Mouse (Mus musculus) neural tube, embryonic 12.5 days (tissue): ENCODE results near the gene Fblim1. TPM values are rescaled to one million over a fixed set of nuclear protein-coding genes. Genes with fewer than 3 reads are reported as not detected.

Experiments
- polyA plus RNA-seq: library from polyadenylated mRNA; unstranded; fragments of >200 nt; fragmentation: Nextera tagmentation; extraction: Ambion mirVana; gene quantifications from 2 replicates; pipeline ENCODE4 v1.2.1, GENCODE M21; 2016

Fblim1 gene
- polyA plus RNA-seq, 1 experiment from 2014 or later: 37.0 TPM

Other genes starting within 250 kb of the Fblim1 start
- 2.5 and 3.2 TPM in 2 replicates for gene Fam131c, start 237.9 kb downstream of the Fblim1 start, polyA plus RNA-seq
- not detected in 2 replicates for gene Clcnka, start 207.4 kb downstream of the Fblim1 start, polyA plus RNA-seq
- gene Clcnkb, start 190.1 kb downstream of the Fblim1 start, polyA plus RNA-seq: not detected in 2 replicates
- 0.14 TPM in 1 of 2 replicates, not detected in the other for gene Hspb7, start 185.3 kb downstream of the Fblim1 start, polyA plus RNA-seq
- 0.38 TPM in 1 of 2 replicates, not detected in the other for gene Srarp, start 170.0 kb downstream of the Fblim1 start, polyA plus RNA-seq
- gene Zbtb17, start 161.4 kb downstream of the Fblim1 start, polyA plus RNA-seq: 51.6 and 55.7 TPM in 2 replicates
- gene Spen, start 67.5 kb downstream of the Fblim1 start, polyA plus RNA-seq: 21.1 and 21.3 TPM in 2 replicates
- 0.26 and 0.43 TPM in 2 replicates for gene Tmem82, start 12.5 kb upstream of the Fblim1 start, polyA plus RNA-seq
- gene Slc25a34, start 17.7 kb upstream of the Fblim1 start, polyA plus RNA-seq: not detected in 2 replicates
- 7.4 TPM in 2 replicates for gene Plekhm2, start 58.8 kb upstream of the Fblim1 start, polyA plus RNA-seq
- 1.2 TPM in 1 of 2 replicates, not detected in the other for gene Rsc1a1, start 79.5 kb upstream of the Fblim1 start, polyA plus RNA-seq
- gene Ddi2, start 117.3 kb upstream of the Fblim1 start, polyA plus RNA-seq: 24.8 and 25.6 TPM in 2 replicates
- gene Agmat, start 140.6 kb upstream of the Fblim1 start, polyA plus RNA-seq: not detected in 2 replicates
- 5.5 and 7.3 TPM in 2 replicates for gene Dnajc16, start 184.8 kb upstream of the Fblim1 start, polyA plus RNA-seq
- gene Casp9, start 187.5 kb upstream of the Fblim1 start, polyA plus RNA-seq: 23.1 and 23.9 TPM in 2 replicates
- not detected in 2 replicates for gene Cela2a, start 220.1 kb upstream of the Fblim1 start, polyA plus RNA-seq
- gene Ctrc, start 240.3 kb upstream of the Fblim1 start, polyA plus RNA-seq: not detected in 2 replicates